Mouse (Mus musculus) kidney, embryonic 14.5 days (tissue): Measurements from ENCODE around the gene Vapb. TPM values are rescaled to one million over a fixed set of nuclear protein-coding genes. Genes with fewer than 3 reads are reported as not detected.
A peak's percentile ranks its signal among the peaks of the same experiment; 100 is the strongest.

Source experiments
- ATAC-seq: fragments of 200-750 bp; cut with Nextera tagmentation; 2 replicates; pipeline ENCODE4 v1.8.0; 2017; ENCODE audit warnings: moderate number of reproducible peaks, mild to moderate bottlenecking, moderate TSS enrichment, moderate library complexity; ENCODE audit not compliant: low FRiP score, low TSS enrichment
- H3K27ac ChIP-seq: fragments of 300-500 bp; sonication (generic); 2 replicates; pipeline ENCODE4 v1.5.1; 2014; ENCODE audit warnings: low read depth, mild to moderate bottlenecking, low read length, moderate library complexity, mixed read lengths
- H3K27me3 ChIP-seq: fragments of 300-500 bp; sonication (generic); 2 replicates; pipeline ENCODE4 v1.6.1; 2014; ENCODE audit warnings: mild to moderate bottlenecking, low read length; ENCODE audit not compliant: control insufficient read depth, insufficient read depth
- H3K36me3 ChIP-seq: fragments of 300-500 bp; sonication (generic); 2 replicates; pipeline ENCODE4 v1.6.1; 2014; ENCODE audit warnings: low read length, mixed read lengths; ENCODE audit not compliant: control insufficient read depth, insufficient read depth
- H3K4me1 ChIP-seq: fragments of 300-500 bp; sonication (generic); 2 replicates; pipeline ENCODE4 v1.6.1; 2014; ENCODE audit warnings: low read length, mixed read lengths; ENCODE audit not compliant: control insufficient read depth, insufficient read depth
- H3K4me2 ChIP-seq: fragments of 300-500 bp; sonication (generic); replicated peaks from 2 replicates; pipeline ENCODE4 v1.6.1; 2014; ENCODE audit warnings: low read depth, mild to moderate bottlenecking, low read length
- H3K4me3 ChIP-seq: fragments of 300-500 bp; sonication (generic); 2 replicates; pipeline ENCODE4 v1.5.1; 2014; ENCODE audit warnings: mild to moderate bottlenecking, low read length
- H3K9ac ChIP-seq: fragments of 300-500 bp; sonication (generic); 2 replicates; pipeline ENCODE4 v1.6.1; 2014; ENCODE audit warnings: low read depth, mild to moderate bottlenecking, low read length, moderate library complexity
- H3K9me3 ChIP-seq: fragments of 300-500 bp; sonication (generic); 2 replicates; pipeline ENCODE4 v1.6.1; 2016; ENCODE audit warnings: low read length; ENCODE audit not compliant: control insufficient read depth
- WGBS: fragments of 180-500 bp; shearing (Covaris S2); extraction: QIAGEN DNeasy Blood & Tissue Kit; methylation state at CpG from one replicate; pipeline ENCODE4 v1.1.7; 2014; 5-methylcytosine and 5-hydroxymethylcytosine counted together
- polyA plus RNA-seq: library from polyadenylated mRNA; unstranded; fragments of >200 nt; fragmentation: Nextera tagmentation; extraction: Ambion mirVana; gene quantifications from 2 replicates; pipeline ENCODE4 v1.2.1, GENCODE M21; 2014

Gene Vapb
- polyA plus RNA-seq, 1 experiment from 2014 or later = 9.3 TPM

GRCm38 (mm10) chr2:173770620-173771019 is 33.3 kb downstream of the Vapb start:
- H3K9me3 ChIP-seq = no peaks in the 10 kb centered on the region
- no peak overlapping the region for H3K27ac ChIP-seq
- WGBS = 67% methylated on average over 5 of the region's 5 CpGs
- ATAC-seq = no peak
- H3K4me1 ChIP-seq = peaks cover 42% of the 10 kb centered on the region; the same call in 1 of the 2 replicates
- H3K9ac ChIP-seq = no peak overlapping the region
- no peaks in the 10 kb centered on the region for H3K27me3 ChIP-seq
- H3K4me3 ChIP-seq = no peak overlapping the region
- no peak overlapping the region for H3K4me2 ChIP-seq
- 0 out of 2 replicates have a peak, but pooled peaks cover 3% of the 10 kb centered on the region for H3K36me3 ChIP-seq

- Histone ChIP-seq H3K4me2 (no peak overlapping the region), H3K9me3 (no peaks in the 10 kb centered on the region), H3K27ac (peak overlapping the region; percentile 13; the same call in 1 of the 2 replicates), H3K36me3 (peaks cover 9% of the 10 kb centered on the region; the same call in 1 of the 2 replicates), H3K9ac (no peak overlapping the region), H3K4me3 (no peak overlapping the region), H3K27me3 (no peaks in the 10 kb centered on the region), H3K4me1 (peaks cover 53% of the 10 kb centered on the region)
- ATAC-seq = no peak
- WGBS = 50% methylated on average over 8 of the region's 8 CpGs
Observed at GRCm38 (mm10) chr2:173771706-173772105, 34.4 kb downstream of the Vapb start.

GRCm38 (mm10) chr2:173775556-173775955 is 38.2 kb downstream of the Vapb start:
- Histone ChIP-seq H3K27ac (no peak overlapping the region), H3K4me1 (peaks cover 39% of the 10 kb centered on the region), H3K4me2 (no peak overlapping the region), H3K27me3 (no peaks in the 10 kb centered on the region), H3K4me3 (no peak overlapping the region), H3K9ac (no peak overlapping the region), H3K36me3 (peaks cover 40% of the 10 kb centered on the region), H3K9me3 (no peaks in the 10 kb centered on the region)
- WGBS = 61% methylated on average over 3 of the region's 3 CpGs
- no peak for ATAC-seq

- Histone ChIP-seq H3K4me3 (no peak overlapping the region), H3K4me2 (no peak overlapping the region), H3K27ac (peak overlapping the region; percentile 48; the same call in 1 of the 2 replicates), H3K9ac (no peak overlapping the region; the same call in 1 of the 2 replicates), H3K9me3 (no peaks in the 10 kb centered on the region), H3K27me3 (no peaks in the 10 kb centered on the region), H3K36me3 (peaks cover 40% of the 10 kb centered on the region), H3K4me1 (peaks cover 33% of the 10 kb centered on the region)
- ATAC-seq = peak; percentile 56; the same call in 1 of the 2 replicates
- WGBS = 13% methylated on average over 9 of the region's 9 CpGs
Observed at GRCm38 (mm10) chr2:173776108-173776507, 38.8 kb downstream of the Vapb start.

GRCm38 (mm10) chr2:173780931-173781330 is 43.6 kb downstream of the Vapb start:
- ATAC-seq = no peak
- Histone ChIP-seq H3K27ac (no peak overlapping the region), H3K36me3 (peaks cover 48% of the 10 kb centered on the region)

GRCm38 (mm10) chr2:173784366-173784765 is 47.1 kb downstream of the Vapb start:
- H3K36me3 ChIP-seq = peaks cover 19% of the 10 kb centered on the region
- no peak overlapping the region for H3K4me3 ChIP-seq
- H3K9me3 ChIP-seq = no peaks in the 10 kb centered on the region
- ATAC-seq = no peak
- no peak overlapping the region for H3K4me2 ChIP-seq
- WGBS = 65% methylated on average over 3 of the region's 3 CpGs
- peaks cover under 1% of the 10 kb centered on the region for H3K4me1 ChIP-seq
- H3K9ac ChIP-seq = no peak overlapping the region
- no peak overlapping the region for H3K27ac ChIP-seq
- H3K27me3 ChIP-seq = no peaks in the 10 kb centered on the region

More at GRCm38 (mm10) chr2:173780931-173781330, 43.6 kb downstream of the Vapb start:
- Histone ChIP-seq H3K9me3 (no peaks in the 10 kb centered on the region), H3K4me3 (no peak overlapping the region), H3K27me3 (no peaks in the 10 kb centered on the region), H3K4me1 (peaks cover 9% of the 10 kb centered on the region), H3K4me2 (no peak overlapping the region), H3K9ac (no peak overlapping the region)
- 75% methylated on average over 5 of the region's 5 CpGs for WGBS

GRCm38 (mm10) chr2:173784884-173785283 is 47.6 kb downstream of the Vapb start:
- H3K36me3 ChIP-seq = peaks cover 14% of the 10 kb centered on the region
- WGBS = 63% methylated on average over 6 of the region's 6 CpGs
- H3K4me2 ChIP-seq = no peak overlapping the region
- no peaks in the 10 kb centered on the region for H3K27me3 ChIP-seq
- H3K27ac ChIP-seq = no peak overlapping the region
- H3K9ac ChIP-seq = no peak overlapping the region
- no peaks in the 10 kb centered on the region for H3K9me3 ChIP-seq
- peaks cover 6% of the 10 kb centered on the region for H3K4me1 ChIP-seq
- ATAC-seq = no peak
- no peak overlapping the region for H3K4me3 ChIP-seq

- WGBS = 12% methylated on average over 23 of the region's 23 CpGs
- H3K9ac ChIP-seq = peak overlapping the region; percentile 29; the same call in 1 of the 2 replicates
Observed at GRCm38 (mm10) chr2:173789945-173790804, 52.9 kb downstream of the Vapb start.

More at GRCm38 (mm10) chr2:173789945-173790804, 52.9 kb downstream of the Vapb start:
- H3K9me3 ChIP-seq = no peaks in the 10 kb centered on the region
- no peak overlapping the region for H3K4me3 ChIP-seq
- peak overlapping the region; percentile 73; the same call in 1 of the 2 replicates for H3K27ac ChIP-seq
- H3K4me2 ChIP-seq = peak overlapping the region; percentile 33
- H3K36me3 ChIP-seq = no peaks in the 10 kb centered on the region
- peaks cover 52% of the 10 kb centered on the region for H3K4me1 ChIP-seq
- H3K27me3 ChIP-seq = no peaks in the 10 kb centered on the region
- peak; percentile 77 for ATAC-seq
